Mouse (Mus musculus): ENCODE results near the gene Gm12216. TPM values are rescaled to one million over a fixed set of nuclear protein-coding genes. Genes with fewer than 3 reads are reported as not detected.

Gene Gm12216
- polyA plus RNA-seq, 1 experiment from 2014 or later = 0.83 TPM

- WGBS (ENCODE audit: insufficient replicate concordance) = 44% methylated on average over 3 of the region's 3 CpGs
- Histone ChIP-seq H3K4me1 (no peaks in the 10 kb centered on the region), H3K9ac (no peak overlapping the region), H3K27ac (no peak overlapping the region), H3K27me3 (replicated peaks) (no peaks in the 10 kb centered on the region; the same call in 1 of the 2 replicates), H3K4me3 (no peak overlapping the region), H3K4me2 (no peak overlapping the region), H3K9me3 (replicated peaks) (no peaks in the 10 kb centered on the region), H3K36me3 (no peaks in the 10 kb centered on the region)
- no peak for ATAC-seq
These were observed 44.2 kb downstream of the Gm12216 start for GRCm38 (mm10) chr11:53814810-53815209.

- no peak for ATAC-seq
- Histone ChIP-seq H3K27me3 (replicated peaks) (no peaks in the 10 kb centered on the region; the same call in 1 of the 2 replicates), H3K36me3 (no peaks in the 10 kb centered on the region), H3K9ac (no peak overlapping the region), H3K9me3 (replicated peaks) (no peaks in the 10 kb centered on the region), H3K27ac (no peak overlapping the region), H3K4me2 (no peak overlapping the region), H3K4me3 (no peak overlapping the region), H3K4me1 (no peaks in the 10 kb centered on the region)
- WGBS (ENCODE audit: insufficient replicate concordance) = 66% methylated on average over 16 of the region's 16 CpGs
These were observed 45.8 kb downstream of the Gm12216 start for GRCm38 (mm10) chr11:53813001-53813868.

- 69% methylated on average over 3 of the region's 3 CpGs for WGBS (ENCODE audit: insufficient replicate concordance)
- Histone ChIP-seq H3K4me2 (no peak overlapping the region), H3K9ac (no peak overlapping the region), H3K4me1 (no peaks in the 10 kb centered on the region), H3K4me3 (no peak overlapping the region), H3K9me3 (replicated peaks) (no peaks in the 10 kb centered on the region), H3K27me3 (replicated peaks) (no peaks in the 10 kb centered on the region), H3K36me3 (no peaks in the 10 kb centered on the region), H3K27ac (no peak overlapping the region)
- ATAC-seq = no peak
These were observed 47.7 kb downstream of the Gm12216 start for GRCm38 (mm10) chr11:53811312-53811711.

GRCm38 (mm10) chr11:53810749-53811148 is 48.3 kb downstream of the Gm12216 start:
- Histone ChIP-seq H3K4me3 (no peak overlapping the region), H3K27me3 (replicated peaks) (no peaks in the 10 kb centered on the region), H3K27ac (no peak overlapping the region), H3K9ac (no peak overlapping the region), H3K4me2 (no peak overlapping the region), H3K9me3 (replicated peaks) (no peaks in the 10 kb centered on the region), H3K36me3 (no peaks in the 10 kb centered on the region), H3K4me1 (no peaks in the 10 kb centered on the region)
- 31% methylated on average over 2 of the region's 2 CpGs for WGBS (ENCODE audit: insufficient replicate concordance)
- no peak for ATAC-seq

GRCm38 (mm10) chr11:53810156-53810555 is 48.9 kb downstream of the Gm12216 start:
- no peaks in the 10 kb centered on the region for H3K27me3 ChIP-seq (replicated peaks)
- H3K4me3 ChIP-seq = no peak overlapping the region
- no peaks in the 10 kb centered on the region for H3K4me1 ChIP-seq
- 29% methylated on average over 5 of the region's 5 CpGs for WGBS (ENCODE audit: insufficient replicate concordance)
- no peak overlapping the region for H3K27ac ChIP-seq
- no peaks in the 10 kb centered on the region for H3K9me3 ChIP-seq (replicated peaks)
- H3K4me2 ChIP-seq = no peak overlapping the region
- H3K9ac ChIP-seq = no peak overlapping the region
- no peaks in the 10 kb centered on the region for H3K36me3 ChIP-seq
- no peak for ATAC-seq

- no peak overlapping the region for H3K4me3 ChIP-seq
- H3K27ac ChIP-seq = no peak overlapping the region
- H3K4me1 ChIP-seq = no peaks in the 10 kb centered on the region
- H3K9ac ChIP-seq = no peak overlapping the region
- no peak for ATAC-seq
- no peaks in the 10 kb centered on the region for H3K9me3 ChIP-seq (replicated peaks)
- WGBS (ENCODE audit: insufficient replicate concordance) = 42% methylated on average over 5 of the region's 5 CpGs
- H3K36me3 ChIP-seq = no peaks in the 10 kb centered on the region
- no peaks in the 10 kb centered on the region for H3K27me3 ChIP-seq (replicated peaks)
- no peak overlapping the region for H3K4me2 ChIP-seq
These were observed 49.7 kb downstream of the Gm12216 start for GRCm38 (mm10) chr11:53809354-53809753.

GRCm38 (mm10) chr11:53805786-53806185 is 53.3 kb downstream of the Gm12216 start:
- Histone ChIP-seq H3K27me3 (replicated peaks) (no peaks in the 10 kb centered on the region), H3K9ac (no peak overlapping the region), H3K4me3 (no peak overlapping the region), H3K27ac (no peak overlapping the region), H3K4me2 (no peak overlapping the region), H3K9me3 (replicated peaks) (no peaks in the 10 kb centered on the region), H3K36me3 (no peaks in the 10 kb centered on the region), H3K4me1 (peaks cover 5% of the 10 kb centered on the region; the same call in 1 of the 2 replicates)
- WGBS (ENCODE audit: insufficient replicate concordance) = 58% methylated on average over 9 of the region's 9 CpGs
- ATAC-seq = no peak

GRCm38 (mm10) chr11:53804569-53805344 is 54.3 kb downstream of the Gm12216 start:
- H3K27ac ChIP-seq = no peak overlapping the region
- no peak overlapping the region for H3K4me2 ChIP-seq
- no peaks in the 10 kb centered on the region for H3K36me3 ChIP-seq
- 69% methylated on average over 14 of the region's 14 CpGs for WGBS (ENCODE audit: insufficient replicate concordance)
- ATAC-seq = no peak
- H3K4me3 ChIP-seq = no peak overlapping the region
- no peak overlapping the region for H3K9ac ChIP-seq
- H3K27me3 ChIP-seq (replicated peaks) = no peaks in the 10 kb centered on the region
- peaks cover 5% of the 10 kb centered on the region; the same call in 1 of the 2 replicates for H3K4me1 ChIP-seq
- no peaks in the 10 kb centered on the region for H3K9me3 ChIP-seq (replicated peaks)

GRCm38 (mm10) chr11:53803494-53803893 is 55.6 kb downstream of the Gm12216 start:
- H3K27me3 ChIP-seq (replicated peaks) = no peaks in the 10 kb centered on the region
- no peaks in the 10 kb centered on the region for H3K9me3 ChIP-seq (replicated peaks)
- H3K27ac ChIP-seq = no peak overlapping the region
- H3K4me3 ChIP-seq = no peak overlapping the region
- H3K9ac ChIP-seq = no peak overlapping the region
- WGBS (ENCODE audit: insufficient replicate concordance) = 42% methylated on average over 6 of the region's 6 CpGs
- ATAC-seq = no peak
- no peak overlapping the region for H3K4me2 ChIP-seq
- no peaks in the 10 kb centered on the region for H3K36me3 ChIP-seq
- peaks cover 5% of the 10 kb centered on the region; the same call in 1 of the 2 replicates for H3K4me1 ChIP-seq

- H3K4me2 ChIP-seq = no peak overlapping the region
- no peaks in the 10 kb centered on the region for H3K27me3 ChIP-seq (replicated peaks)
- no peaks in the 10 kb centered on the region for H3K36me3 ChIP-seq
- H3K9ac ChIP-seq = no peak overlapping the region
- no peak for ATAC-seq
- H3K4me1 ChIP-seq = peaks cover 5% of the 10 kb centered on the region; the same call in 1 of the 2 replicates
- 35% methylated on average over 12 of the region's 12 CpGs for WGBS (ENCODE audit: insufficient replicate concordance)
- no peak overlapping the region for H3K27ac ChIP-seq
- H3K9me3 ChIP-seq (replicated peaks) = no peaks in the 10 kb centered on the region
- no peak overlapping the region for H3K4me3 ChIP-seq
These were observed 56.0 kb downstream of the Gm12216 start for GRCm38 (mm10) chr11:53803093-53803492.

GRCm38 (mm10) chr11:53800975-53801374 is 58.1 kb downstream of the Gm12216 start:
- Histone ChIP-seq H3K4me2 (no peak overlapping the region), H3K9ac (no peak overlapping the region), H3K4me1 (peaks cover 20% of the 10 kb centered on the region), H3K9me3 (replicated peaks) (no peaks in the 10 kb centered on the region), H3K4me3 (no peak overlapping the region), H3K27ac (no peak overlapping the region), H3K27me3 (replicated peaks) (no peaks in the 10 kb centered on the region), H3K36me3 (no peaks in the 10 kb centered on the region)
- ATAC-seq = no peak
- 76% methylated on average over 5 of the region's 5 CpGs for WGBS (ENCODE audit: insufficient replicate concordance)

GRCm38 (mm10) chr11:53800036-53800435 is 59.0 kb downstream of the Gm12216 start:
- no peak for ATAC-seq
- no peak overlapping the region for H3K27ac ChIP-seq
- H3K4me2 ChIP-seq = no peak overlapping the region
- H3K9me3 ChIP-seq (replicated peaks) = no peaks in the 10 kb centered on the region
- 70% methylated on average over 4 of the region's 4 CpGs for WGBS (ENCODE audit: insufficient replicate concordance)
- no peaks in the 10 kb centered on the region for H3K27me3 ChIP-seq (replicated peaks)
- H3K4me1 ChIP-seq = peaks cover 29% of the 10 kb centered on the region
- no peaks in the 10 kb centered on the region for H3K36me3 ChIP-seq
- no peak overlapping the region for H3K4me3 ChIP-seq
- H3K9ac ChIP-seq = no peak overlapping the region
